Mouse (Mus musculus) embryonic fibroblast, embryonic 13.5 days (primary cell): ENCODE data around the gene Slc9a1.

ENCODE experiments used
- CTCF ChIP-seq: IDR thresholded peaks from 2 replicates; pipeline ENCODE4 v1.5.1; 2011; ENCODE audit warnings: mild to moderate bottlenecking, control low read depth, low read length, moderate library complexity, borderline replicate concordance; ENCODE audit not compliant: insufficient read depth
- POLR2A ChIP-seq: IDR thresholded peaks from 2 replicates; pipeline ENCODE4 v1.6.1; 2011; ENCODE audit warnings: low read depth, mild to moderate bottlenecking, control low read depth, low read length, moderate library complexity

DNA sequence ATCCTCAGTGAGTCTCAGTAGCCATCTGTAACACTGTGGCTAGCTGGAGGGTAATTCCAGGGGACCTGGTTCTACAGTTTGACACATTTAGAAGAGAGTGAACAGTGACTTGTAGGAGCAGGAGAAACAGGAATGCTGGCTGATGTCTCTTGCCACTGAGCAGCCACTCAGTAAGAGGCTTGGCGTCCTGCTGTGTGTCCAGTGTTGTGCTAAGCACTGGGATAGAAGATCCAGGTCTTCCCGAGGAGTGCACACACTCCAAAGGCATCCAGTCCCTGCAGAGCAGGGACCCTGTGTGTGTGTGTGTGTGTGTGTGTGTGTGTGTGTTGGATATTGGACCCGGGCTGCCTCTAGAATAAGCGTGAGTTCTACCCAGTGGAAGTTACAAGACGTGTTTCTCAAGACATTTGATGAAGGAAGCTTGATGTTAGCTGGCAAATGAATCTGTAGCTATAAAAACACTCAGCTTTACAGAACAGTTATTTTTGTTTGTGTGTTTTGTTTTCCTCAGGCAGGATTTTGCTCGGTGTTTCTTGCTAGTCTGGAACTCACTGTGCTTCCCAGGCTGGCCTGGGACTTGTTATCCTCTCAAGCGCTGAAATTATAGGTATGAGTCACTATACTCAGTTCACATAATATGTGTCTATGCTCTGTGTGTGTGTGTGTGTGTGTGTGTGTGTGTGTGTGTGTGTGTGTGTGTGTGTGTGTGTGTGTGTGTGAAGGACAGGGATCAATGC, 16.7 kb downstream of the Slc9a1 start:
- TF ChIP-seq CTCF (no peak), POLR2A (no peak)
